Mouse (Mus musculus) intestine, embryonic 16.5 days (tissue): Measurements from ENCODE around the gene Mon2. TPM values are rescaled to one million over a fixed set of nuclear protein-coding genes. Genes with fewer than 3 reads are reported as not detected.

Source experiments
- ATAC-seq: fragments of 200-750 bp; cut with Nextera tagmentation; 2 replicates; pipeline ENCODE4 v1.8.0; 2017; ENCODE audit warnings: moderate TSS enrichment, moderate library complexity
- H3K27ac ChIP-seq: fragments of 300-500 bp; sonication (generic); 2 replicates; pipeline ENCODE4 v1.5.1; 2014; ENCODE audit warnings: mild to moderate bottlenecking, low read length
- H3K27me3 ChIP-seq: fragments of 300-500 bp; sonication (generic); replicated peaks from 2 replicates; pipeline ENCODE4 v1.6.1; 2014; ENCODE audit warnings: low read length, control low read depth, mixed read lengths; ENCODE audit not compliant: control insufficient read depth, insufficient read depth
- H3K36me3 ChIP-seq: fragments of 300-500 bp; sonication (generic); 2 replicates; pipeline ENCODE4 v1.6.1; 2014; ENCODE audit warnings: low read length, control low read depth; ENCODE audit not compliant: control insufficient read depth, insufficient read depth
- H3K4me1 ChIP-seq: fragments of 300-500 bp; sonication (generic); 2 replicates; pipeline ENCODE4 v1.6.1; 2014; ENCODE audit warnings: low read length, control low read depth, mixed read lengths; ENCODE audit not compliant: control insufficient read depth, insufficient read depth
- H3K4me2 ChIP-seq: fragments of 300-500 bp; sonication (generic); 2 replicates; pipeline ENCODE4 v1.6.1; 2014; ENCODE audit warnings: low read depth, low read length, control low read depth
- H3K4me3 ChIP-seq: fragments of 300-500 bp; sonication (generic); 2 replicates; pipeline ENCODE4 v1.5.1; 2014; ENCODE audit warnings: mild to moderate bottlenecking, low read length
- H3K9ac ChIP-seq: fragments of 300-500 bp; sonication (generic); 2 replicates; pipeline ENCODE4 v1.6.1; 2014; ENCODE audit warnings: low read depth, low read length
- H3K9me3 ChIP-seq: fragments of 300-500 bp; sonication (generic); 2 replicates; pipeline ENCODE4 v1.6.1; 2016; ENCODE audit warnings: low read length, control low read depth; ENCODE audit not compliant: control insufficient read depth
- WGBS: fragments of 180-500 bp; shearing (Covaris S2); extraction: QIAGEN DNeasy Blood & Tissue Kit; methylation state at CpG from one replicate; pipeline ENCODE4 v1.1.7; 2014; 5-methylcytosine and 5-hydroxymethylcytosine counted together
- polyA plus RNA-seq: library from polyadenylated mRNA; unstranded; fragments of >200 nt; fragmentation: Nextera tagmentation; extraction: Ambion mirVana; gene quantifications from 2 replicates; pipeline ENCODE4 v1.2.1, GENCODE M21; 2015

Mon2 gene
- polyA plus RNA-seq, 1 experiment from 2014 or later = 11.7 TPM

DNA sequence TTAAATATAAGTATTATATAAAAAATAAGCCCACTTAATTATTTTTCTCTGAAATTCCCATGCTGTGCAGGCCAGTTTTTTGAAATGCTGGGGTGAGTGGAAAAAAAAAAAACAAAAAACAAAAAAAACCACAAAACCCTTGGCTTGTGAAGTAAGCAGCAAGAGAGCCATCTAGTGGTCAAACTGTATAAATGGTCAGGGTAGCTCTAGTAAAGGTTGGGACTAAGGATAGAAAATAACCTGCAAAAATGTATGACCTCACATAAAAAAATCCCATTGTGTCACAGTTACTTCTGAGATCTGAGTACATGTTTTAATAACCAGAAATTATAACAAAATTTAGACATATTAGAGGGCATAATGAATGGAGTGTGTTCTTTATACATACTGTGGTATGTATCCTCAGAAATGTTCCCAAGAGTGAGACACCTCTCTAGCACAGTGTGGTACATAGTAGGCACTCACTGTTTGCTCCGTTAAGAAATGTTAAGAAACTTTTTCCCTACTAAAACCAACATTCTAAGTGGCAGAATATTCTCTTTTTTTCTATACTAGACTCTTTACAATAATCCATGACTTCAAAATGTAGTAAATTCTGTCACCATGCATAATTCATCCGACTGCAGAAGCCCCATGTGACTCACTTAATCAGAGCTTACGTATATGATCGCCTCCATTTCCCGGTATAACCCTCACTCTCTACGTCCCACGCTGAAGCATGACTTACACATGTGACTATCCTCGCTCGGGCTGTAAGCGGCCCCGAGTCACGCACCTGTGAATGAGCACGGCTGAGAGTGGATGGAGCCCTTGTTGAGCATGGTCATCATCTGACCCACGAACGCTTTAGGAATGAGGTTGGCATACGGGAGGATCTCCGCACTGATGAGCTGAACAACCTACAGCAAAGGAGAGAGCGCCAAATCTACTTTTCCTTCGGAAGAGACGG, 70.8 kb downstream of the Mon2 start:
- peaks cover 13% of the 10 kb centered on the region for H3K36me3 ChIP-seq
- 0 out of 2 replicates have a peak, but pooled peaks cover 2% of the 10 kb centered on the region for H3K4me1 ChIP-seq
- H3K4me3 ChIP-seq = no peak overlapping the region
- no peak overlapping the region for H3K27ac ChIP-seq
- no peak overlapping the region for H3K4me2 ChIP-seq
- 93% methylated on average over 20 of the region's 20 CpGs for WGBS
- no peaks in the 10 kb centered on the region for H3K9me3 ChIP-seq
- peak; percentile 50 for ATAC-seq
- no peak overlapping the region for H3K9ac ChIP-seq
- no peaks in the 10 kb centered on the region for H3K27me3 ChIP-seq

DNA sequence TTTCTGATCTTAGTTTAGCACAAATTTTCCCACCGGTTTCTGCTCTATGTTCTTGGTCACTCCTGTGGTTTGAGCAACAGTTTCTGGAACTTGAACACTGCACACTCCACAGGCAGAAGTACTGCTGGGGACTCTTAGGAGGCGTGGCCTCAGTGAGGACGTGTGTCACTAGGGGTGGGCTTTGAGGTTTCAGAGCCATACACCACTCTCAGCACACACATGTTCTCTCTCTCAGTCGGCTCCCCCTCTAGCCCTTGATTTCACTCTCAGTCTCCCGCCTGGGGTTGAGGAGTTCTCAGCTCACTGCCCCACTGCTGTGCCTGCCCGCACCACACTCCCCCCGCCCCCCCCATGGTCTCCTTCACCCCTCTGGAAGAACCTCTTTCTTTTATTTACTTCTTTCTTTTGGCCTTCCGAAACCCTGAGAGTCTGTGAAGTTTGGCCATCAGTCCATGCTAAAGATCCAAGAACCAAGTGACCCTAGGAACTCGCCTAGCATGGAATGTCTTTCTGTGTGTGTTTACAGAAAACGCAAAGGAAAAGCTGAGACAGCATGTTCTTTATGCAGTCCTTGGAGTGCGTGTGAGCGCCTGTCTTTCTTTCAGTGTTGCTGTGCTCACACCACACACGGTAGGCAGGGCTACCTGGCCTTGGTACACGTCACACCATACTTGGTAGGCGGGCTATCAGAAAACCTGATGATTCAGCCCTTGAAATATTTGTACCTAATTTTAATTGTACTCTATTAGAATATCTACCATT, 71.6 kb downstream of the Mon2 start:
- Histone ChIP-seq H3K9ac (no peak overlapping the region), H3K36me3 (peaks cover 14% of the 10 kb centered on the region), H3K27me3 (no peaks in the 10 kb centered on the region), H3K4me1 (0 out of 2 replicates have a peak, but pooled peaks cover 2% of the 10 kb centered on the region), H3K9me3 (no peaks in the 10 kb centered on the region), H3K4me2 (no peak overlapping the region), H3K4me3 (no peak overlapping the region), H3K27ac (peak overlapping the region; percentile 41; the same call in 1 of the 2 replicates)
- peak; percentile 71 for ATAC-seq
- WGBS = 69% methylated on average over 15 of the region's 15 CpGs

DNA sequence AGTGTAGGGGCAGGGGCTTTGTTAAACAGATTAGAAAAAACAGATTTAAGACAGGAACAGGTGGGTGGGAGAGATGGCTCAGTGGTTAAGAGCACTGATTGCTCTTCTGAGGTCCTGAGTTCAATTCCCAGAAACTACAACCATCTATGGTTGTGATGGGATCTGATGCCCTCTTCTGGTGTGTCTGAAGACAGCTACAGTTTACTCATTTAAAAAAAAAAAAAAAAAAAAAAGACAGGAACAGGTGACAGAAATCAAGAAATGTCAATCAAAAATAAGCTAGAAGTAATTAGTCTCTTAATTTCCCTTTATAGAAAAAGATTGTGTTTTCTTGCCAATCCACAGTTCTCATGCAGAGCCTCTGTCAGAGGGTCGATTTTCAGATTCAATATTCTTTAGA, 74.3 kb downstream of the Mon2 start:
- Histone ChIP-seq H3K9me3 (no peaks in the 10 kb centered on the region), H3K4me1 (0 out of 2 replicates have a peak, but pooled peaks cover 2% of the 10 kb centered on the region), H3K27ac (no peak overlapping the region), H3K9ac (no peak overlapping the region), H3K4me2 (no peak overlapping the region), H3K36me3 (peaks cover 16% of the 10 kb centered on the region; the same call in 1 of the 2 replicates), H3K27me3 (no peaks in the 10 kb centered on the region), H3K4me3 (no peak overlapping the region)
- ATAC-seq = no peak
- 89% methylated on average over 1 of the region's 1 CpGs for WGBS

DNA sequence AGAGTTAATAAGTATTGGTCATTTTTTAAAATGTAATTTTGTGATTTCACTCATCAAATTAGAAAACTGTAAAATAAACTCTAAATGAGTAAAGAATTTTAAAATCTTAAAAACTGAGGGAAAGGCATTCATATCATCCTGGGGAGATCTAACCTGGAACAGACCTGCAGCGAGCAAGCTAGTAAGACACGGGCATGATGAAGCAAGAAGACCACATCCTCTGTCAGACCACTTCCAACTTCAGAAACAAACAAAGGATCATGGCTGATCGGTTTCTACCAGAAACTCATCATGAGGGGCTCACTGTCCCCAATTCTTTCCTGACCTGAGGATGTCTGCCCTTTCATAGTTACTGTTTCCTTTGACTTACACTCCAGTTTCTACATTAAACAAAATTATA, 74.9 kb downstream of the Mon2 start:
- Histone ChIP-seq H3K4me3 (no peak overlapping the region), H3K9me3 (no peaks in the 10 kb centered on the region), H3K4me2 (no peak overlapping the region), H3K4me1 (0 out of 2 replicates have a peak, but pooled peaks cover 2% of the 10 kb centered on the region), H3K9ac (no peak overlapping the region), H3K36me3 (peaks cover 17% of the 10 kb centered on the region), H3K27ac (no peak overlapping the region), H3K27me3 (no peaks in the 10 kb centered on the region)
- WGBS = 83% methylated on average over 3 of the region's 3 CpGs
- no peak for ATAC-seq

DNA sequence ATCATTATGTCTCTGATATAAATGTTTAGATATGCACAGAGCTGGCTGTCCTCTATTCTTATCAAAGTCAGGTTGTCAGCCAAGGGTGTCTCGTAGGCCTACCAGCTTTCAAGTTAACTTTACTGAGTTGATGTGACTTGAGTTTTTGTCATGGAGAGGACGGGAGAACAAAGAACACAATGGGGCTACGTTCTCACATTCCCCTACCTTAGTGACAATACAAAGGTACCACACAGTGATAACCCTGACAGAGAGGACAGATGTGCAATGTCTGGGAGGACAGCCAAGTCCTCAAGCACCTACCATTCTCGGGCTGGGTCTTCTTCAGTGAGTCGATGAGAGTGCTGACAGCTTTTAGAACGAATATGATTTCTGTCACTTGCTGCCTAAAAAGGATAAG, 76.9 kb downstream of the Mon2 start:
- WGBS = 80% methylated on average over 6 of the region's 6 CpGs
- no peak for ATAC-seq
- no peak overlapping the region for H3K4me2 ChIP-seq

DNA sequence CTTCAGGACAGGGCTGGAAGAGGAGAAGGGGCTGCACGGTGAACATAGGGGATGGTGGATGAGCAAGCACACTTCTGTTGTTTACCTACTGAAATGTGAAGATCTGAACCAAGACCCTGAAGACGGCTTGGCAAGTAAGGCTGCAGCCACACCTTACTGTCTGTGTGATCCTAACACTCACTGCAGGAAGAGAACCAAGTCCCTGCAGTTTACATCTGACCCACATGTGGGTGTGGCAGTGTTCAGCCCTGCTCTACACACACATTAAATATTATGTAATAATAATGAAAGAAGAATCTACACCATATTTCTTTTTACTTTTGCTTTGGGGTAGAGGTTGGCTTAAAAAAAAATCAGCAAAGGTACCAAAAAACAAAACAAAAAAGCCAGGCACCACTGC, 78.5 kb downstream of the Mon2 start:
- peaks cover 28% of the 10 kb centered on the region for H3K36me3 ChIP-seq
- WGBS = 80% methylated on average over 2 of the region's 2 CpGs
- no peak for ATAC-seq
- H3K4me1 ChIP-seq = no peaks in the 10 kb centered on the region
- no peaks in the 10 kb centered on the region for H3K9me3 ChIP-seq
- no peak overlapping the region for H3K4me3 ChIP-seq
- no peak overlapping the region for H3K27ac ChIP-seq
- no peak overlapping the region for H3K4me2 ChIP-seq
- no peak overlapping the region for H3K9ac ChIP-seq
- no peaks in the 10 kb centered on the region for H3K27me3 ChIP-seq

More for the DNA sequence above, 76.9 kb downstream of the Mon2 start:
- Histone ChIP-seq H3K9ac (no peak overlapping the region), H3K27ac (no peak overlapping the region), H3K9me3 (no peaks in the 10 kb centered on the region), H3K36me3 (peaks cover 27% of the 10 kb centered on the region), H3K4me1 (no peaks in the 10 kb centered on the region), H3K4me3 (no peak overlapping the region), H3K27me3 (no peaks in the 10 kb centered on the region)

DNA sequence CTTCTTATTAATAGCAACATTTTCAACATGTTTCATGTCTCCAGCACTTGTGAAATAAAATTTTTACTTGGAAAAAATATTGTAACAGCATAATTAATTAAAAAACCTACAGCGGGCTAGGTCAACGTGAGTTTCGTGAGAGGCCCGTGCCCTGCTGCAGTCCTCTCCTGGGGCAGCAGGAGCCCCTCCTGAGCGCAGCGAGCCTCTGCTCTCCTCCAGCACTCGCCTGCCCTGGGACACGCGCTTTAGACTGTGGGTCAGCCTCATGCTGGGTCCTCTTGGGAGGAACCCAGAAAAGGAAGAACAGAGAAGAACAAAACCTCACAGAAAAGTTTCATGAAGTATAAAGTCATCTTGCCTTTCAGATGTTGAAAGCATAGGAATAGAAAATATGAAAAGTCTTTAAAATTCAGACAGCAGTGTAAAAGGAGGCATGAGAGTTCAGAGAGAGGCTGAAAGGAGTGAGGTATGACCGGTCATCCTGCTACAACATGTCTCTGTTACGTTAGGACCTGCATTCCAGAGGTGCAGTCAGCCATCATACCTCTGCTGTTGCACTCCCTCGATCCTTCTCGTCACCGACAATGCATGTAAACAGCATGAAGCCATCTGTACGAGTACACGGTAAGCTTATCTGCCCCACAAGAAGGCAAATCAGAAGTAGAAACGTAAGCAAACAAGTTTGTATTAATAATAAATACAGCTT, 81.8 kb downstream of the Mon2 start:
- 78% methylated on average over 17 of the region's 17 CpGs for WGBS
- Histone ChIP-seq H3K9me3 (no peaks in the 10 kb centered on the region), H3K4me1 (no peaks in the 10 kb centered on the region), H3K4me2 (no peak overlapping the region), H3K36me3 (peaks cover 20% of the 10 kb centered on the region), H3K4me3 (no peak overlapping the region), H3K9ac (no peak overlapping the region), H3K27ac (no peak overlapping the region), H3K27me3 (no peaks in the 10 kb centered on the region)
- no peak for ATAC-seq

DNA sequence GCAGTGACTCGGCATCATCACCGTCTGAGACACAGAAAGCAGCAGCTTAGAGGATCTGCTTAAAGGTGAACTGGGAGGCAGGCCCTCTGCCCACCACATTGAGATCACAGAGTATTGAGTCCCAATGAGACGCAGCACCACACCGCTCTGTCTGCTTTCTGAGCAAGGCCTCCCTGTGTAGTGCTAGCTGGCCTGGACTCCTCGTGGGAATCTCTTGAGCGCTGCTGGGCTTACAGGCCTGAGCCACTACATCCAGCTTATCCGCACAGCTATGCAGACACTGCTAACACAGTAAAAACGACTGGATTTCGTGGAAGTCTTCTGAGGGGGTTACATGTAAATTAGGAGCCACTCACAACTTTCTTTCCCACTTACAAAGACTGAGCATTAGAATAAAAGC, 84.7 kb downstream of the Mon2 start:
- Histone ChIP-seq H3K27me3 (no peaks in the 10 kb centered on the region), H3K4me2 (no peak overlapping the region), H3K9ac (no peak overlapping the region), H3K4me3 (no peak overlapping the region), H3K4me1 (peaks cover 13% of the 10 kb centered on the region), H3K36me3 (peaks cover 16% of the 10 kb centered on the region), H3K27ac (peak overlapping the region; percentile 21; the same call in 1 of the 2 replicates), H3K9me3 (no peaks in the 10 kb centered on the region)
- no peak for ATAC-seq
- WGBS = 90% methylated on average over 9 of the region's 9 CpGs

DNA sequence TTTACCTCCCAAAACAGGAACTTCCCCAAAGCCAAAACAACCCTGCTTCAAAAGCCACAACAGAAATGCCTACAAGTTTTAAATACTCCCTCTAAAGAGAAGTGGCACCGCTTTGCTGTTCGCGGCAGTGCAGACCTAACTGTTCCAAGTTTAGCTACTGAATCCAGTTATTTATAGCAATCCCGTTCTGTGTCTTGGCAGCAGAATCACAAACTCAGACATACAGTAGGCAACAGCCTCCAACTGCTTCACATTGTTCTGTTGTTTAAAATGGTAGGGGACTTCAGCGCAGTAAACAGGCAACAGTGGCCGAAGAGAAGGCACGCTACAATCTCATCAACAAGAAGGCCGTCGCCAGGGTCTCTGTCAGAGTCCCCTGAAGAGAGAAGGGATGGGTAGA, 85.3 kb downstream of the Mon2 start:
- Histone ChIP-seq H3K9ac (no peak overlapping the region), H3K27ac (peak overlapping the region; percentile 21; the same call in 1 of the 2 replicates), H3K9me3 (no peaks in the 10 kb centered on the region), H3K4me3 (no peak overlapping the region), H3K4me2 (no peak overlapping the region), H3K27me3 (no peaks in the 10 kb centered on the region), H3K4me1 (peaks cover 13% of the 10 kb centered on the region), H3K36me3 (peaks cover 12% of the 10 kb centered on the region)
- no peak for ATAC-seq
- WGBS = 76% methylated on average over 9 of the region's 9 CpGs
